Mouse (Mus musculus) neural tube, embryonic 15.5 days (tissue): ENCODE data around the gene Arl4a. TPM values are rescaled to one million over a fixed set of nuclear protein-coding genes. Genes with fewer than 3 reads are reported as not detected.

ENCODE experiments used
- ATAC-seq: fragments of 200-750 bp; cut with Nextera tagmentation; 2 replicates; pipeline ENCODE4 v1.8.0; 2017; ENCODE audit warnings: mild to moderate bottlenecking, moderate TSS enrichment, moderate library complexity; ENCODE audit not compliant: low FRiP score
- H3K27ac ChIP-seq: fragments of 300-500 bp; sonication (generic); replicated peaks from 2 replicates; pipeline ENCODE4 v1.5.1; 2015; ENCODE audit warnings: mild to moderate bottlenecking, inconsistent platforms
- H3K27me3 ChIP-seq: fragments of 300-500 bp; sonication (generic); replicated peaks from 2 replicates; pipeline ENCODE4 v1.6.1; 2015; ENCODE audit warnings: inconsistent platforms
- H3K36me3 ChIP-seq: fragments of 300-500 bp; sonication (generic); 2 replicates; pipeline ENCODE4 v1.6.1; 2015; ENCODE audit warnings: inconsistent platforms
- H3K4me1 ChIP-seq: fragments of 300-500 bp; sonication (generic); 2 replicates; pipeline ENCODE4 v1.6.1; 2015; ENCODE audit warnings: inconsistent platforms
- H3K4me2 ChIP-seq: fragments of 300-500 bp; sonication (generic); 2 replicates; pipeline ENCODE4 v1.6.1; 2015; ENCODE audit warnings: inconsistent platforms, mild to moderate bottlenecking, moderate library complexity
- H3K4me3 ChIP-seq: fragments of 300-500 bp; sonication (generic); replicated peaks from 2 replicates; pipeline ENCODE4 v1.5.1; 2015; ENCODE audit warnings: mild to moderate bottlenecking, inconsistent platforms
- H3K9ac ChIP-seq: fragments of 300-500 bp; sonication (generic); replicated peaks from 2 replicates; pipeline ENCODE4 v1.6.1; 2015; ENCODE audit warnings: mild to moderate bottlenecking, inconsistent platforms
- H3K9me3 ChIP-seq: fragments of 300-500 bp; sonication (generic); replicated peaks from 2 replicates; pipeline ENCODE4 v1.6.1; 2016; ENCODE audit warnings: inconsistent platforms
- WGBS: fragments of 180-500 bp; shearing (Covaris S2); methylation state at CpG from one replicate; pipeline ENCODE4 v1.1.7; 2015; ENCODE audit warnings: mixed read lengths; 5-methylcytosine and 5-hydroxymethylcytosine counted together
- polyA plus RNA-seq: library from polyadenylated mRNA; unstranded; fragments of >200 nt; fragmentation: Nextera tagmentation; extraction: Ambion mirVana; gene quantifications from 2 replicates; pipeline ENCODE4 v1.2.1, GENCODE M21; 2015

Arl4a gene
- polyA plus RNA-seq, 1 experiment from 2014 or later = 113 TPM

- Histone ChIP-seq H3K36me3 (no peaks in the 10 kb centered on the region), H3K4me2 (no peak overlapping the region)
These were observed 39.0 kb downstream of the Arl4a start for GRCm38 (mm10) chr12:39998853-39999195.

GRCm38 (mm10) chr12:39998070-39998852, 39.6 kb downstream of the Arl4a start:
- Histone ChIP-seq H3K9me3 (no peaks in the 10 kb centered on the region), H3K27me3 (no peaks in the 10 kb centered on the region), H3K9ac (no peak overlapping the region), H3K27ac (no peak overlapping the region), H3K4me2 (no peak overlapping the region), H3K4me1 (no peaks in the 10 kb centered on the region), H3K4me3 (no peak overlapping the region), H3K36me3 (no peaks in the 10 kb centered on the region)
- WGBS = 21% methylated on average over 9 of the region's 9 CpGs
- no peak for ATAC-seq

More at GRCm38 (mm10) chr12:39998853-39999195, 39.0 kb downstream of the Arl4a start:
- H3K4me1 ChIP-seq = no peaks in the 10 kb centered on the region
- H3K9ac ChIP-seq = no peak overlapping the region
- H3K27me3 ChIP-seq = no peaks in the 10 kb centered on the region
- WGBS = 56% methylated on average over 4 of the region's 4 CpGs
- H3K4me3 ChIP-seq = no peak overlapping the region
- H3K27ac ChIP-seq = no peak overlapping the region
- H3K9me3 ChIP-seq = no peaks in the 10 kb centered on the region
- ATAC-seq = no peak

- no peak overlapping the region for H3K9ac ChIP-seq
- H3K27me3 ChIP-seq = no peaks in the 10 kb centered on the region
- no peaks in the 10 kb centered on the region for H3K4me1 ChIP-seq
- no peak overlapping the region for H3K4me3 ChIP-seq
- H3K36me3 ChIP-seq = no peaks in the 10 kb centered on the region
- no peak for ATAC-seq
- no peak overlapping the region for H3K4me2 ChIP-seq
- H3K9me3 ChIP-seq = no peaks in the 10 kb centered on the region
- 17% methylated on average over 4 of the region's 4 CpGs for WGBS
- H3K27ac ChIP-seq = no peak overlapping the region
These were observed 40.2 kb downstream of the Arl4a start for GRCm38 (mm10) chr12:39997651-39998050.

- Histone ChIP-seq H3K36me3 (no peaks in the 10 kb centered on the region), H3K27me3 (no peaks in the 10 kb centered on the region), H3K4me3 (no peak overlapping the region), H3K9me3 (no peaks in the 10 kb centered on the region), H3K4me1 (no peaks in the 10 kb centered on the region), H3K4me2 (no peak overlapping the region), H3K9ac (no peak overlapping the region), H3K27ac (no peak overlapping the region)
- WGBS = 88% methylated on average over 5 of the region's 5 CpGs
- no peak for ATAC-seq
These were observed 41.8 kb downstream of the Arl4a start for GRCm38 (mm10) chr12:39996015-39996414.

- Histone ChIP-seq H3K27me3 (no peaks in the 10 kb centered on the region), H3K36me3 (no peaks in the 10 kb centered on the region), H3K27ac (no peak overlapping the region), H3K9me3 (no peaks in the 10 kb centered on the region), H3K9ac (no peak overlapping the region), H3K4me2 (no peak overlapping the region), H3K4me1 (no peaks in the 10 kb centered on the region), H3K4me3 (no peak overlapping the region)
- ATAC-seq = no peak
- WGBS = 78% methylated on average over 1 of the region's 1 CpGs
These were observed 42.2 kb downstream of the Arl4a start for GRCm38 (mm10) chr12:39995609-39996008.

- H3K4me1 ChIP-seq = no peaks in the 10 kb centered on the region
- no peak for ATAC-seq
These were observed 45.0 kb downstream of the Arl4a start for GRCm38 (mm10) chr12:39992767-39993302.

GRCm38 (mm10) chr12:39990830-39991780, 46.7 kb downstream of the Arl4a start:
- Histone ChIP-seq H3K4me1 (no peaks in the 10 kb centered on the region), H3K27ac (no peak overlapping the region), H3K4me2 (no peak overlapping the region), H3K9ac (no peak overlapping the region), H3K9me3 (no peaks in the 10 kb centered on the region), H3K27me3 (no peaks in the 10 kb centered on the region), H3K4me3 (no peak overlapping the region), H3K36me3 (no peaks in the 10 kb centered on the region)
- WGBS = 19% methylated on average over 4 of the region's 4 CpGs
- ATAC-seq = 0 out of 2 replicates have a peak, but pooled peaks have one; percentile 31

More at GRCm38 (mm10) chr12:39992767-39993302, 45.0 kb downstream of the Arl4a start:
- H3K4me3 ChIP-seq = no peak overlapping the region
- H3K9ac ChIP-seq = no peak overlapping the region
- WGBS = 80% methylated on average over 6 of the region's 6 CpGs
- H3K4me2 ChIP-seq = no peak overlapping the region
- no peaks in the 10 kb centered on the region for H3K36me3 ChIP-seq
- no peak overlapping the region for H3K27ac ChIP-seq
- no peaks in the 10 kb centered on the region for H3K27me3 ChIP-seq
- H3K9me3 ChIP-seq = no peaks in the 10 kb centered on the region

- 97% methylated on average over 4 of the region's 4 CpGs for WGBS
These were observed 48.7 kb downstream of the Arl4a start for GRCm38 (mm10) chr12:39989136-39989535.

GRCm38 (mm10) chr12:39987177-39987576, 50.6 kb downstream of the Arl4a start:
- Histone ChIP-seq H3K9me3 (no peaks in the 10 kb centered on the region), H3K27ac (no peak overlapping the region), H3K36me3 (no peaks in the 10 kb centered on the region), H3K9ac (no peak overlapping the region), H3K4me2 (no peak overlapping the region), H3K27me3 (no peaks in the 10 kb centered on the region), H3K4me1 (no peaks in the 10 kb centered on the region), H3K4me3 (no peak overlapping the region)
- no peak for ATAC-seq
- 82% methylated on average over 4 of the region's 4 CpGs for WGBS

More at GRCm38 (mm10) chr12:39989136-39989535, 48.7 kb downstream of the Arl4a start:
- H3K36me3 ChIP-seq = no peaks in the 10 kb centered on the region
- no peaks in the 10 kb centered on the region for H3K9me3 ChIP-seq
- no peak overlapping the region for H3K4me2 ChIP-seq
- no peak for ATAC-seq
- H3K27ac ChIP-seq = no peak overlapping the region
- H3K9ac ChIP-seq = no peak overlapping the region
- H3K4me1 ChIP-seq = no peaks in the 10 kb centered on the region
- H3K27me3 ChIP-seq = no peaks in the 10 kb centered on the region
- no peak overlapping the region for H3K4me3 ChIP-seq

- H3K4me1 ChIP-seq = no peaks in the 10 kb centered on the region
- ATAC-seq = no peak
- H3K4me2 ChIP-seq = no peak overlapping the region
- no peak overlapping the region for H3K4me3 ChIP-seq
- H3K9me3 ChIP-seq = no peaks in the 10 kb centered on the region
- no peak overlapping the region for H3K27ac ChIP-seq
- H3K36me3 ChIP-seq = no peaks in the 10 kb centered on the region
- no peak overlapping the region for H3K9ac ChIP-seq
- 97% methylated on average over 7 of the region's 7 CpGs for WGBS
- no peaks in the 10 kb centered on the region for H3K27me3 ChIP-seq
These were observed 52.2 kb downstream of the Arl4a start for GRCm38 (mm10) chr12:39985639-39986038.

GRCm38 (mm10) chr12:39979792-39980191, 58.0 kb downstream of the Arl4a start:
- H3K27me3 ChIP-seq = no peaks in the 10 kb centered on the region
- peaks cover 16% of the 10 kb centered on the region for H3K4me1 ChIP-seq
- H3K9ac ChIP-seq = no peak overlapping the region
- H3K4me3 ChIP-seq = no peak overlapping the region
- no peaks in the 10 kb centered on the region for H3K9me3 ChIP-seq
- WGBS = 83% methylated on average over 1 of the region's 1 CpGs
- H3K27ac ChIP-seq = no peak overlapping the region
- no peak for ATAC-seq
- H3K36me3 ChIP-seq = no peaks in the 10 kb centered on the region
- H3K4me2 ChIP-seq = no peak overlapping the region
